Mouse (Mus musculus) MEL (cell line): ENCODE data around the gene Cacna2d4. TPM values are rescaled to one million over a fixed set of nuclear protein-coding genes. Genes with fewer than 3 reads are reported as not detected.

Experiments
- DNase-seq: peaks from one replicate; pipeline ENCODE4 v3.0.0; 2011; ENCODE audit warnings: low read depth, low spot score
- H3K27ac ChIP-seq: 2 replicates; pipeline ENCODE4 v1.5.1; 2012; ENCODE audit warnings: low read depth, mild to moderate bottlenecking, control low read depth, low read length, moderate library complexity; ENCODE audit not compliant: control insufficient read depth
- H3K27me3 ChIP-seq, 2 experiments: fragments of 150-350 bp in 1 of 2; sonication (generic) in 1 of 2; 2 replicates each; pipeline ENCODE4 v1.6.1; 2012; ENCODE audit warnings: low read length in 2 of 2, mild to moderate bottlenecking in 2 of 2, improper control_type of control experiment in 1 of 2, moderate library complexity in 1 of 2; ENCODE audit not compliant: insufficient read depth in 2 of 2, control insufficient read depth in 1 of 2
- H3K36me3 ChIP-seq, 2 experiments: 2 replicates each; pipeline ENCODE4 v1.6.1; 2012 to 2014; ENCODE audit warnings: low read length in 2 of 2, improper control_type of control experiment in 1 of 2, inconsistent platforms in 1 of 2, mild to moderate bottlenecking in 1 of 2; ENCODE audit not compliant: insufficient read depth in 2 of 2, control insufficient read depth in 1 of 2
- H3K4me1 ChIP-seq, 2 experiments: fragments of 150-350 bp in 1 of 2; sonication (generic) in 1 of 2; 2 replicates each; pipeline ENCODE4 v1.6.1; 2012; ENCODE audit warnings: low read length in 2 of 2, improper control_type of control experiment in 1 of 2, mild to moderate bottlenecking in 1 of 2; ENCODE audit not compliant: insufficient read depth in 2 of 2, control insufficient read depth in 1 of 2
- H3K4me3 ChIP-seq, 2 experiments: fragments of 150-350 bp in 1 of 2; sonication (generic) in 1 of 2; 2 replicates each; pipeline ENCODE4 v1.5.1; 2012; ENCODE audit warnings: low read depth in 2 of 2, low read length in 2 of 2, mild to moderate bottlenecking in 2 of 2, moderate library complexity in 2 of 2, control low read depth in 1 of 2, improper control_type of control experiment in 1 of 2; ENCODE audit not compliant: control insufficient read depth in 1 of 2, insufficient read depth in 1 of 2
- H3K79me2 ChIP-seq: 2 replicates; pipeline ENCODE4 v1.6.1; 2012; ENCODE audit warnings: mild to moderate bottlenecking, low read length, moderate library complexity; ENCODE audit not compliant: control insufficient read depth, poor library complexity, insufficient read depth
- H3K9ac ChIP-seq: 2 replicates; pipeline ENCODE4 v1.6.1; 2012; ENCODE audit warnings: low read depth, mild to moderate bottlenecking, control low read depth, low read length, moderate library complexity; ENCODE audit not compliant: control insufficient read depth, poor library complexity, severe bottlenecking
- H3K9me3 ChIP-seq: fragments of 150-350 bp; sonication (generic); replicated peaks from 2 replicates; pipeline ENCODE4 v1.6.1; 2012; ENCODE audit warnings: mild to moderate bottlenecking, low read length, improper control_type of control experiment, moderate library complexity; ENCODE audit not compliant: insufficient read depth
- BHLHE40 ChIP-seq: IDR thresholded peaks from 2 replicates; pipeline ENCODE4 v1.6.1; 2012; ENCODE audit warnings: low read depth, mild to moderate bottlenecking, inconsistent platforms, low read length, improper control_type of control experiment, borderline replicate concordance
- CHD1 ChIP-seq: IDR thresholded peaks from 2 replicates; pipeline ENCODE4 v1.6.1; 2012; ENCODE audit warnings: low read depth, mild to moderate bottlenecking, inconsistent platforms, low read length, improper control_type of control experiment
- CHD2 ChIP-seq: IDR thresholded peaks from 2 replicates; pipeline ENCODE4 v1.6.1; 2011; ENCODE audit warnings: low read length, improper control_type of control experiment
- CTCF ChIP-seq, 3 experiments: IDR thresholded peaks in 2 of 3; conservative IDR thresholded peaks in 1 of 3; 2 replicates each; pipeline ENCODE4 v1.5.1; 2011 to 2012; ENCODE audit warnings: low read length in 3 of 3, low read depth in 2 of 3, mild to moderate bottlenecking in 2 of 3, improper control_type of control experiment in 1 of 3, inconsistent platforms in 1 of 3, mixed read lengths in 1 of 3, moderate library complexity in 1 of 3; ENCODE audit not compliant: control insufficient read depth in 1 of 3, insufficient read depth in 1 of 3, poor library complexity in 1 of 3, severe bottlenecking in 1 of 3
- E2F4 ChIP-seq: IDR thresholded peaks from 2 replicates; pipeline ENCODE4 v1.6.1; 2011; ENCODE audit warnings: low read depth, low read length, improper control_type of control experiment, borderline replicate concordance
- EP300 ChIP-seq, 2 experiments: IDR thresholded peaks; 2 replicates each; pipeline ENCODE4 v1.6.1; 2011; ENCODE audit warnings: improper control_type of control experiment in 2 of 2, low read length in 2 of 2, low read depth in 1 of 2, mild to moderate bottlenecking in 1 of 2
- ETS1 ChIP-seq: IDR thresholded peaks from 2 replicates; pipeline ENCODE4 v1.6.1; 2012; ENCODE audit warnings: low read depth, mild to moderate bottlenecking, inconsistent platforms, low read length, improper control_type of control experiment, moderate library complexity
- GABPA ChIP-seq: IDR thresholded peaks from 2 replicates; pipeline ENCODE4 v1.6.1; 2012; ENCODE audit warnings: low read depth, mild to moderate bottlenecking, inconsistent platforms, low read length, improper control_type of control experiment, moderate library complexity
- HCFC1 ChIP-seq: IDR thresholded peaks from 2 replicates; pipeline ENCODE4 v1.6.1; 2012; ENCODE audit warnings: low read depth, mild to moderate bottlenecking, inconsistent platforms, low read length, improper control_type of control experiment, moderate library complexity
- JUND ChIP-seq: IDR thresholded peaks from 2 replicates; pipeline ENCODE4 v1.6.1; 2011; ENCODE audit warnings: low read depth, mild to moderate bottlenecking, improper control_type of control experiment, low read length
- KAT2A ChIP-seq: conservative IDR thresholded peaks from 2 replicates; pipeline ENCODE4 v1.6.1; 2012; ENCODE audit warnings: low read depth, low read length, improper control_type of control experiment, inconsistent platforms
- MAFK ChIP-seq: IDR thresholded peaks from 2 replicates; pipeline ENCODE4 v1.6.1; 2011; ENCODE audit warnings: low read depth, mild to moderate bottlenecking, low read length, improper control_type of control experiment, borderline replicate concordance
- MAX ChIP-seq: IDR thresholded peaks from 2 replicates; pipeline ENCODE4 v1.6.1; 2011; ENCODE audit warnings: low read length, improper control_type of control experiment
- MEF2A ChIP-seq: IDR thresholded peaks from 2 replicates; pipeline ENCODE4 v1.6.1; 2014; ENCODE audit warnings: low read depth, mild to moderate bottlenecking, inconsistent platforms, low read length, improper control_type of control experiment; ENCODE audit not compliant: poor library complexity, insufficient replicate concordance, severe bottlenecking; ENCODE audit errors: extremely low read depth
- MYB ChIP-seq: IDR thresholded peaks from 2 replicates; pipeline ENCODE4 v1.6.1; 2011; ENCODE audit warnings: mild to moderate bottlenecking, low read depth, low read length, improper control_type of control experiment
- NELFE ChIP-seq: IDR thresholded peaks from 2 replicates; pipeline ENCODE4 v1.6.1; 2011; ENCODE audit warnings: low read depth, low read length, improper control_type of control experiment
- POLR2A ChIP-seq, 2 experiments: IDR thresholded peaks; 2 replicates each; pipeline ENCODE4 v1.6.1; 2011 to 2012; ENCODE audit warnings: low read length in 2 of 2, mild to moderate bottlenecking in 2 of 2, control low read depth in 1 of 2, improper control_type of control experiment in 1 of 2, low read depth in 1 of 2, moderate library complexity in 1 of 2; ENCODE audit not compliant: control insufficient read depth in 1 of 2, insufficient read depth in 1 of 2, poor library complexity in 1 of 2
- POLR2AphosphoS5 ChIP-seq: IDR thresholded peaks from 2 replicates; pipeline ENCODE4 v1.6.1; 2012; ENCODE audit warnings: low read depth, borderline replicate concordance, mild to moderate bottlenecking, inconsistent platforms, low read length, moderate library complexity, mixed read lengths
- RAD21 ChIP-seq: IDR thresholded peaks from 2 replicates; pipeline ENCODE4 v1.6.1; 2011; ENCODE audit warnings: mild to moderate bottlenecking, low read depth, low read length, improper control_type of control experiment
- SMC3 ChIP-seq: IDR thresholded peaks from 2 replicates; pipeline ENCODE4 v1.6.1; 2011; ENCODE audit warnings: low read depth, low read length, improper control_type of control experiment
- TCF12 ChIP-seq: IDR thresholded peaks from 2 replicates; pipeline ENCODE4 v1.6.1; 2014; ENCODE audit warnings: low read depth, mild to moderate bottlenecking, inconsistent platforms, low read length, improper control_type of control experiment, moderate library complexity
- UBTF ChIP-seq: IDR thresholded peaks from 2 replicates; pipeline ENCODE4 v1.6.1; 2012; ENCODE audit warnings: low read depth, mild to moderate bottlenecking, inconsistent platforms, low read length, improper control_type of control experiment, moderate library complexity, borderline replicate concordance; ENCODE audit not compliant: insufficient read depth
- USF1 ChIP-seq: IDR thresholded peaks from 2 replicates; pipeline ENCODE4 v1.6.1; 2014; ENCODE audit warnings: low read depth, mild to moderate bottlenecking, inconsistent platforms, low read length, improper control_type of control experiment, moderate library complexity
- USF2 ChIP-seq, 2 experiments: IDR thresholded peaks; 2 replicates each; pipeline ENCODE4 v1.6.1; 2011 to 2012; ENCODE audit warnings: improper control_type of control experiment in 2 of 2, low read length in 2 of 2, borderline replicate concordance in 1 of 2, inconsistent platforms in 1 of 2, low read depth in 1 of 2, mild to moderate bottlenecking in 1 of 2; ENCODE audit not compliant: insufficient read depth in 1 of 2
- ZKSCAN1 ChIP-seq: IDR thresholded peaks from 2 replicates; pipeline ENCODE4 v1.6.1; 2012; ENCODE audit warnings: low read depth, mild to moderate bottlenecking, inconsistent platforms, low read length, improper control_type of control experiment, moderate library complexity
- ZMIZ1 ChIP-seq: IDR thresholded peaks from 2 replicates; pipeline ENCODE4 v1.6.1; 2012; ENCODE audit warnings: low read depth, mild to moderate bottlenecking, inconsistent platforms, low read length, improper control_type of control experiment, moderate library complexity
- polyA plus RNA-seq, 2 experiments: library from polyadenylated mRNA; stranded (reverse) in 1 of 2; unstranded in 1 of 2; fragments of >175 nt in 1 of 2; fragments of >200 nt in 1 of 2; gene quantifications; 2 replicates each; pipeline versions ENCODE4 v1.2.1 to v1.2.4; 2012; ENCODE audit warnings: low replicate concordance in 2 of 2, low read depth in 1 of 2; ENCODE audit not compliant: insufficient read length in 2 of 2, insufficient read depth in 1 of 2, missing spikeins in 1 of 2
- total RNA-seq: library from RNA; depleted of rRNA; stranded (reverse); fragments of 300-350 nt; gene quantifications from 2 replicates; pipeline ENCODE4 v1.2.3, GENCODE M21; 2012

The Cacna2d4 gene
- total and polyA plus RNA-seq, 3 experiments, result 0.69 to 1.1 TPM; not detected in 1

DNA sequence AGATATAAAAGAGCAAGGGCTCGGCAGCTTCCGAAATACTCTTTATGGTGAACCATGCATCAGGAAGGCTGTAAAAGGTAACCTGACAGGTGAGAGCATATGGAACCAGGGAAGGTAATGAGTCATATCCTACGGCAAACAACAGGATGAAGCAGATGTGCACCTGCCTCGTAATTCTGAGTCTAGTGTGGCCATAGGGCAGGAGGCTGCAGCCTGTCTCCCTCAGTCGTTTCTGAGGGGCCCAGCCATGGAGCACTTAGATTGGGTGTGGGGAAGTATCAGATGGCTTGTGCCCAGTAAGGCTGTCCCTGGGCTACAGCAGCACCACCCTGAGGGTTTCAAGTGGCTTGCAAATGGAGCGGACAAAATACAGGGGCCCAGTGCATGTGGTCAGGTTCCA lies 116.2 kb downstream of the Cacna2d4 start:
- H3K9me3 ChIP-seq, result no peaks in the 10 kb centered on the region
- no peak overlapping the region for H3K9ac ChIP-seq
- H3K27me3 ChIP-seq, result no peaks in the 10 kb centered on the region
- H3K79me2 ChIP-seq, result no peaks in the 10 kb centered on the region
- peaks cover 0 to 4% of the 10 kb centered on the region in 2 experiments; a peak in 2 of 4 replicates for H3K36me3 ChIP-seq
- no peak for DNase-seq
- TF ChIP-seq MAFK (no peak), TCF12 (no peak), ETS1 (no peak), ZMIZ1 (no peak), CTCF (IDR thresholded peaks at IDR 0.05 in 2 of 3, conservative IDR thresholded peaks at IDR 0.05 in 1 of 3; ENCODE audit: control insufficient read depth in 1 of 3, insufficient read depth in 1 of 3, low read depth in 2 of 3, low read length in 3 of 3, poor library complexity in 1 of 3, severe bottlenecking in 1 of 3) (no peak), ZKSCAN1 (no peak), BHLHE40 (no peak), CHD1 (no peak), MYB (no peak), JUND (no peak), HCFC1 (no peak), MEF2A (no peak), EP300 (IDR thresholded peaks at IDR 0.05; ENCODE audit: low read depth in 1 of 2, low read length in 2 of 2) (no peak), NELFE (no peak), UBTF (no peak), POLR2AphosphoS5 (no peak), MAX (no peak), USF2 (IDR thresholded peaks at IDR 0.05; ENCODE audit: borderline replicate concordance in 1 of 2, insufficient read depth in 1 of 2, low read depth in 1 of 2, low read length in 2 of 2) (no peak)
- no peaks in the 10 kb centered on the region for H3K4me1 ChIP-seq
- H3K27ac ChIP-seq, result no peak overlapping the region
- no peak overlapping the region for H3K4me3 ChIP-seq

DNA sequence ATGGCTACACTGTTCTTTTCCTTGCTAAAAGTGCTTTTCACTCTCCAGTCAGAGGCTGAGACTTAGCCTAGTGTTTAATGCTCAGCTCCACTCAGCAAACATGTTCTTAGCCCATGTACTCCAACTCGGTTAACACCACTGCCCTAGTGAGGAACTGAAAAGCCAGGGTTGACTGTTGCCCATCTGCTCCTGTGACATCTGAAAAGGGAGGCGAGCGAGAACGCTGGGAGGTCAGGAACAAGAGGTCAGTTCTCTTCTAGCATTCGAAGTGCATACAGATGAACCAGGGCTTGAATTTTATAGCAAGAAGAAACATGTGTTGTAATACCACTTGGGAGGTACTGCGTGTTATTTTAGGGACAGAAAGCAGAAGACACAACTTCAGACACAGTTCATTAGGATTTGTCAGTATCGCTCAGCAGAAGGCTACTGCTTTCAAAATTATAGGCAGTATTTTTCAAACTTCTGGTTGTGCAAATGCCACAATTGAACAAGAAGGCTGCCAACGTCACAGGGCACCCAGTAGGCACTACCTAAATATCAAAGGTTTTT lies 121.8 kb downstream of the Cacna2d4 start:
- H3K27me3 ChIP-seq, result no peaks in the 10 kb centered on the region
- H3K27ac ChIP-seq, result no peak overlapping the region
- TF ChIP-seq USF1 (no peak), CHD2 (no peak), MEF2A (no peak), RAD21 (no peak), SMC3 (no peak), EP300 (IDR thresholded peaks at IDR 0.05; ENCODE audit: low read depth in 1 of 2, low read length in 2 of 2) (no peak), KAT2A (no peak), MYB (no peak), E2F4 (no peak), POLR2A (IDR thresholded peaks at IDR 0.05; ENCODE audit: control insufficient read depth in 1 of 2, insufficient read depth in 1 of 2, low read depth in 1 of 2, low read length in 2 of 2, poor library complexity in 1 of 2) (no peak), GABPA (no peak), MAFK (no peak)

More for the DNA sequence above, 121.8 kb downstream of the Cacna2d4 start:
- no peak overlapping the region for H3K9ac ChIP-seq
- H3K4me1 ChIP-seq, result peaks cover 18 to 22% of the 10 kb centered on the region in 2 experiments
- DNase-seq, result no peak
- H3K79me2 ChIP-seq, result no peaks in the 10 kb centered on the region
- peaks cover 23 to 30% of the 10 kb centered on the region in 2 experiments for H3K36me3 ChIP-seq
- H3K4me3 ChIP-seq, result no peak overlapping the region
- no peaks in the 10 kb centered on the region for H3K9me3 ChIP-seq
